Mouse (Mus musculus): ENCODE data around the gene Sapcd1.

GRCm38 (mm10) chr17:35029691-35030532 is 2.1 kb upstream of the Sapcd1 start:
- peak; percentile 50 for TF ChIP-seq CTCF (IDR thresholded peaks at IDR 0.05; ENCODE audit: extremely low read depth, insufficient read depth, low read length)
- no peak for TF ChIP-seq POLR2A (IDR thresholded peaks at IDR 0.05; ENCODE audit: extremely low read depth, insufficient read depth, low read length)

All from cortical plate, adult 2 months (tissue).